Mouse (Mus musculus): ENCODE data around the gene Lsm7.

DNA sequence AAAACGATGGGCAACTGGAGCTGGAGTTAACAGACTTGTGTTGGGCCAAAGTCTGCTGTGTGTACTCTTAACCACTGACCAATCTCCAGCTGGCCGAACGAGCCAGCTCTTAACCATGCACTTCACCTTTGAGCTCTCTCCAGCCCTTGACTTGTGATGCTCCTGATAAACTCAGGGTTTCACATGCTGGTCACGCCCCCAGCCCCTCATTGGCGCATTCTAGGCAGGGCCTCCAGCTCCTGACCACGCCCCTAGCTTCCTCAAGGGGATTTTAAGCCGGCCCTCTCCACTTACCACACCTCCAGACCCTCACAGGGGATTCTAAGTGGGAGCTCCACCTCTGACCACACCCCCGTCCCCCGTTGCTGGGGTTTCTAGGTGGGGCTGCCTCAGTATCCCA, 23.9 kb downstream of the Lsm7 start:
- TF ChIP-seq CTCF (IDR thresholded peaks at IDR 0.05; ENCODE audit: borderline replicate concordance, control insufficient read depth, extremely low read depth, insufficient read depth, low read length, poor library complexity) (no peak), POLR2A (IDR thresholded peaks at IDR 0.05; ENCODE audit: control insufficient read depth, extremely low read depth, insufficient read depth, low read length, poor library complexity) (no peak)
